Mouse (Mus musculus): ENCODE data around the gene Pom121l2. TPM values are rescaled to one million over a fixed set of nuclear protein-coding genes. Genes with fewer than 3 reads are reported as not detected.

Pom121l2 gene
- total RNA-seq, 4 experiments from 2014 or later: not detected

DNA sequence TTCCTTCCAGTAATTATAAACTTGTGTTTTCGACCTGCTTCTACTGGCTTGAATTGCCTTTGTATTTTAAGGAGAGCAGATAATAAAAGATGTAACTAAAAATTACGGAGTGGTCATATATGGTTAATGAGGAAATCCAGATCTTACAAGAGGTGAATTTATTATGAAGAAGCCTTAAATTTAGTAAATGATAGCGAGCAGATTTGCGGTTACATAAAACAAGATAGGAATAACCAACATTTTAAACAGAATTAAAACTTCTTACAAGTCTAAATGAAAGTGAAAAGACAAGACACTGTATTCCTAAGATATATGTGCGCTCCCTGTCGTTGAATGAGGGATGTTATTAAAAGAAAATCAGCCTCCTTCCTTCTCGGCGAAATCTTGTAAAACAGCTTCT lies 13.9 kb downstream of the Pom121l2 start:
- DNase-seq: no peak

DNA sequence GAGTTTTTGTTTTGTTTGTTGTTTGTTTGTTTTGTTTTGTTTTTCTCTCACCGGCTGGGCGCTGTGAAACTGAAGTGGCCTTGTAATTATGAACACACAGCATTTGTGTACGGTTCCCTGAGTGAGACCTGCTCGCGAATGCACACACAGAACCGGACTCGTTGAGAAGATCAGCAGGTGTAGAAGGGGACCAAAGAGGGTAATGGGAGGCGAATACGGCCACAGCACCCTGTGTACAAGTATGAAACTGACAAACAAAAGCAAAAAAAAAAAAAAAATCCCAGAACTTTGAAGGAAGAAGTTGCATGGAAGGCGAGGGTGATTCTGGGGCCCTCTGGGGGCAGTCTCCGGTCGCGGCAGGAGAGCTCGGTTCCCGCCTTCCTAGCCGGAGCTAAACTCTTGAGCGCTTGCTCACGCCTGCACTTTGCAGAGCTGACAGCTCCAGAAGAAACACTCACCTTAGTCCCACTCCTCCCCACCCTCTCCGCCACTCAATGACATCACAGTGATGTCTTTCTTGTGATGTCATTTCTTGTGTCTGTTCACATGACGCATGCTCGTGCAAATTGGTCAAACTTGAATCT lies 14.4 kb downstream of the Pom121l2 start:
- no peak for DNase-seq

DNA sequence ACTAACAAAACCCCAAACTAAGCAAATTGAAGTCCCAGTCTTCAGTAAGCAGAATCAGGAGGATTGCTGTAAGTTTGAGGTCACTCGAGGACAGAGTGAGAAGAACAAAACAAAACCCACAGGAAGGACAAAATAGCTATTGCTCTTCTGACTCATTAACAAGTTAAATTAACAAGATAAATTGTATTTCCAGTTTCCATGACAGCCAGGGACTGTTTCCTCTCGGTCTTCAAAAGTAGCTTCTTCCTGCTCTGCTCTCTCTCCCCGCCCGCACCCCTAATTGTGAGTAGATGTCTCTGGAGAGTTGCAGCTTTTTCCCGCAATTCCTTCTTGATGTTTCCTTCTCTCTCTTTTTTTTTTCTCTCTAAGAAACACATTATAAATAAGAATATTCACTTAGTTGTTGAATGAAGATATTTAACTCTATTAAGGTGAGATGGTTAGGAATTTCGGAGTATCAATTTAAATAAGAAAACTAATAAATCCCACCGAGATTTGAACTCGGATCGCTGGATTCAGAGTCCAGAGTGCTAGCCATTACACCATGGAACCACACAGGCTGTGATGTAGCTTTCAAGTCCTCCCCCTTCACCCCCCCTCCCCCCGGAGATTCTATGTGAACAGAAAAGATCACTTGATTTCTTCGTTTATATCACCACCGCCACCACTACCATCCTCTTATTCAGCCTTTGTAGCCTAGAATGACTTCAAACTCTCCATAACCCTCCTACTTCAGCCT lies 15.3 kb downstream of the Pom121l2 start:
- no peak for DNase-seq

DNA sequence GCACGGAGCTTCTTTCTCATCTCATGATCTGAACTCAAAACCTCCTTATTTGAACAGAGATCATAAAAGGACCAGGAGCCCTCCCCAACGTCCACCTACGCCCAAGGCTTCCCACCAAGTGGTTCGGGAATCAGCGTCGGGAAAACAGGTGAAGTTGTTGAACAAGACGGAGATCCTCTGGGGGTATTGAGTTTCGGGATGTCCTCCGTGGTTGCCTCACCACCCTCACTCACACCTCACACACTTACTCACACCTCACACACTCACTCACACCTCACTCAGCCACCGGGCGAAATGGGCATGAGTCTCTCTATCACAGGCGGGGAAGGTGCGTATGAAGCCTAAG lies 15.8 kb downstream of the Pom121l2 start:
- no peak for DNase-seq

DNA sequence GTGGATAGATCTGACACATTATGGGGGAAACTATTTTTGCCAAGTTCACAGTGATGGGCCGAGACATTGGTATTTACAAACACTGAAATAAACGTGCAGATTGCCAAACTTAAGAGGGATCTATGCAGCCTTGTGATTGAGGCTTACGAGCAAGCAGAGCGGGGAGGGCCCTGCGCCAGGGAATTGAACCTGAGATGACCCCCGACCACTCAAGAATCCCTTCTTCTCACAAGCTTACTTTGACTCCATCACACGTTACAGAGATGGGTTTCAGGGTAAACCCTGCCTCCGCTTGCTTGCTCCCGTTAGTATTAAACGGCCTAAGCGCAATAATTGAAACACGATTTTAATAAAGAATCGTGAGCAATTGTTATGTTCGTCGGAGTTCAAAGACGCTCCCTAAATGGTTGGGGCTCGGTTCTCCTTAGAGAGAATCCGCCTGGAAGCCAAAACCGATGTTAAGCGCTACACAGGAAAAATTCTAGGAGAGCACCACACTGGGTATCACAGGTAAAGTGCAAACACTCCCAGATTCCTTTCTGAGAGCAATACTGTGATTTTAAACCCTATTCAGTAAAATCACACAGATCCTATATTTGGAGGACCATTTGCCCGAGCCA lies 16.3 kb downstream of the Pom121l2 start:
- DNase-seq: no peak

DNA sequence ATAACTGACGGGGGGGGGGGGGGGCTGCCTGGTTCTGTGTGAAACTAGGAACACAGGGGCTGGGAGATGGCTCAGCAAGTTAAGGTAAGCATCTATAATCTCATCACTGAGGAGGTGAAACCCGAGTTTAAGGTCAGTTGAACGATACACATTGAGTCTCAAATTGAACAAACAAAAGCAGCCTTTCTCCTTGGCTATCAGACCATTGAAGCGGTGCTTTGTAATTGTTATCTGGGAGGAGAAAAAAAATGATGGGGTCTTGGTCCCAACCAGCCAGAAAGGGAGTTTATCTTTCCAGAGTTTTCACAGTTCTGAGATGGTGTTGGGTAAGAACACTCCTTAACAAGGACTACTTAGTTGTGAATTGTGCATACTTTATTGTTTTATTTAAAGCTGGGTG lies 16.8 kb downstream of the Pom121l2 start:
- no peak for DNase-seq

DNA sequence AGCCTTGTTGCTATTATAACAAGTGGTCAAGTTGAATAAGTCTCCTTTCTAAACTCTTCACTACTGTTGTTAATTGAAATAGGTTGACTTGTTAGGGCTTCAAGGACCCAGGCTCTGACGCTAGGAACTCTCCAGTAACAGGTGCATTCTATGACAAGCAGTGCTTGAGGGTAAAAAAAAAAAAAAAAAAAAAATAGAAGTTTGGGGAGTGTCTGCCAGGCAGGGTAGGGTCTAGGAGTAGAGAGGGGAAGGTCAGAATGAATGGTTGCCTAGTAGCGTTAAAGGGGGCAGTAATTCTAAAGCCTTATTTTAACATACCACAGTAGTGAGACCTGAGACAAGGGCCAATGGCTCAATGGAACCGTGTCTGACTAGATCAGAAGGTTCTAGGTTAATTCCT lies 17.4 kb downstream of the Pom121l2 start:
- no peak for DNase-seq

DNA sequence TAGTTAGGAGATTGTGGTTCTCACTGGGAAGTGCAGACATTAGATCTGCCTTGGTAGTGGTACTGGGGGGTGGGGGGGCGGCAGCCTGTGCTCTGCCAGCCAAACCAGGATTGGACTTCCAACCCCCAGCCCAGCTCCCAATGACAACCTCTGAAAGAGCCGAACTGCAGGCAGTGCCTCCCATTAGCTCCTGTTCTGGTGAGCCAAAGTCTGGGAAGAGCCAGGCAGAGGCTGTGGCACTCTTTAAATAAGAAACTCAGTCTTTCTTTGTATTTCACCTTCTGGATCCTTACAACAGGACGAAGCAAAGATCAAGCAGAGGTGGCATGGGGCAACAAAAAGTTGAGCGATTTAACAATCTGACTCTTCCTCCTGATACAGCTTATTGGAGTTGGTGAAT lies 18.2 kb downstream of the Pom121l2 start:
- DNase-seq: no peak

DNA sequence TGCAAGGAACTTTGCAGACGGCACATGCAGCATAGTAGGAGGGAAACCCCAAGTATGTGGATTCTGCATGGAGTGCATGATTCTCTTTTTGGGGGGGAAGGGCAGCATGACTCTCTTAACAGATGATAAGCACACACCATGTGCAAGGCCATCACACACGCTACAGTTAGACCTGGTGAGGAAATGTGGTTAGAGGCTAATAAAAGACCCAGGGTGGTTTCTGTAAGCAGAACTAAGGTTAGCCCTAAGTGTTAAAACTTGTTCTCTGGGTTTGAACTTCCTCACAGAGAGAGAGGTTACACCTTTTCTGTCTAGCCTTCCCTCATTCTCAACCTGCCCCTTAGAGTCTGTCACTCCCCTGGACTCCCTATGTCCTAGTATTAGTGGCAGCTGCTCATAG lies 20.4 kb downstream of the Pom121l2 start:
- no peak for DNase-seq

DNA sequence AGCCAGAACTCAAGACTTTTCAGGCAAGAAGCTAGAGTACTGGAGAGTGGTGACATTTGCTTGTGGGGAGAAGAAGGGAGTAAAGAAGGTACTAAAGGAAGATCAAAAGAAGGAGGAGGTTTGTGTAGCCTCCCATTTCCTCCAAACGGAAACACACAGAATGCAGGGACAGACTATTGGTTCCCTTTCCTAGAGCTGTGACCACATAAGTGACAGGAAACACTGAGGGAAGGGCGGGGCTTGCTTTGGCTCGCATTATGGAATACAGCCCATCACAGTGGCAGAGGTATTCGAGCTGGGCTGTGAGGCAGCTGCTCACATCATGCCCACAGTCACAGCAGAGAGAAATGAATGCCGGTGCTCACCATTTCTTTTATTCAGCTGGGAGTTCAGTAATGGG lies 20.8 kb downstream of the Pom121l2 start:
- no peak for DNase-seq

DNA sequence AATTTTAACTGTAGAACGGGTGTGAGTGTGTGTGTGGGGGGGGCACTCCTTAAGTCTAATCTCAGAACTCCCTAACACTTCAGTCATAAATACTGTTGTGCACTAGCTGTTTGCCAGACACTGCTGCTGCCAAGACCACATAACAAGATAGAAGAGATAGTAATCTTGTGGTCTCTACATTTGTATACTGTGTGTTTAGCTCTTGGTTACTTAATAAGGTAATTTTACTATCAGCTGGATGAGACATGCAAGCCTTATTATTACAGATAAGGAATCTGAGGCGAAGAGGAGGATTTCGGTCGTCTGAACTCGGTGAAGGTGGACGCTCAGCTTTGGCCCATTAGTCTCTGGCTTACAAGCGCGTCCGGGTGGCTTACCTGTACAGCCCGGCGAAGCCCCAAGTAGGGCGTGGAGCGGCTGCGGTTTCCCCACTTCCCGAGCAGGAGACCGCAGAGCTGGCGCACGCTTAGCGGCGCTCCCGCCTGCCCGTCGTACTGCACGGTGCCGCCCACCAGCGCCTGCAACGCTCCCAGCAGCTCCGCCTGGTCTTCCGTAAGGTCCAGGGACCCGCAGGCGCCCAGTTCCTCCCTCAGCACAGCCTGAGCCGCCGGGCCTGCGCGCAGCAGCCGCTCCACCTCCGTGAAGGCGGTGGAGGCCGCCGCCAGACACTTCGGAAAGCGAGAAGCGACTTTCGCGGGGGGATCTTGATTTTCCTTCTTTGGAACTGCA lies 24.8 kb downstream of the Pom121l2 start:
- DNase-seq: no peak

DNA sequence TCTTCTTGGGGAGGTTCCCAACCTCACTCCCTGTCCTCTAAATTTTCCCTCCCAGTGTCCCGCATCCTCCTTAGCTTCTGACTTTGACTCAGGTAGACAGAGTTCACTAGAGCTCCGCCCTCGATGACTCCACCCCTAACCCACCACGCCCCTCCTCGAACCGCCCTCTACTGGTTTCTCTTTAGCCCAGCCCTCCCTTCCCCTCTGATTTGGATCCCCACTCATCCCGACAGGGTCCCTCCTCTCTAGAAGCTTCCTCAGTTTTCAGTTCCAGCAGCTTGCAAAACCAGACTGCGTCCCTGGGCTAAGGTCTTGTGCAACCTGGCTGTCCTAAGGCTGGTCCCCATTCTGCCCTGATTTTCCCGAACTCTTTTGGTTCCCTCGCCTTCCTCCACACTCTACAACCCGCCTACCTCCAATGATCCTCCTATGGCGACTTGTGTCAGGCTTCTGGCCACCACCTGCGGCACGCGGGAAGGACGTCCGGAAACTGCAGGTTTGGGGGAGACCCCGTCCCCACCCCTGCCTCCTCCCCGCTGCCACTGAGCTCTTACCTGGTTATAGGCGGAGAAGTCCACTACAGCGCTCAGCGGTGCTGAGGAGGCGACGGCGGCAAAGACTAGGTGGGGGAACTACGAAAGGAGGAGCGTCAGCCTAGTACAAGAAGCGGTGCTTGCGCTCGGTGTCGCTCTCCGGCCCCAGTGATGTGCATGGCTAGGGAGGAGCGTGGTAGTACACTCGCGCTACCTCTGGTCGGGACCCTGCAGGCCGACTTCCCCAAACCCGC lies 25.5 kb downstream of the Pom121l2 start:
- no peak for DNase-seq

DNA sequence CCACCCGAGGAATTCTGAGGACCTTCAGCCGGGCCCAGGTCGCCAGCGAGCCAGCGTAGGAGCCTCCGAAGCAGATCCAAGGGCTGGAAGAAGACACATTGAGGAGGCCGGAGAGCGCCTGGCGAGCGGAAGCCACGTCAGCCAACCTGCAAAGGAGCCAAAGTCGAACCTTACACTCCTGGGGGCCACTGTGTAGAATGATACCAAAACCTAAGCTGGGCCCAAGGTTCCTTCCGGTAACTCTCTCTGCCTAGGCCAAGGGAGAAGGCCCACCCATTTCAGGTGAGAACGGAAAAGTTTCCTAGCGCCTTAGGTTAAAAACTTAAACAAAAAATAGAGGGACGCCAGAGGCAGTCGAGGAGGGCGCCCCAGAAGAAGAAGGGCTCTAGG lies 26.1 kb downstream of the Pom121l2 start:
- no peak for DNase-seq

DNA sequence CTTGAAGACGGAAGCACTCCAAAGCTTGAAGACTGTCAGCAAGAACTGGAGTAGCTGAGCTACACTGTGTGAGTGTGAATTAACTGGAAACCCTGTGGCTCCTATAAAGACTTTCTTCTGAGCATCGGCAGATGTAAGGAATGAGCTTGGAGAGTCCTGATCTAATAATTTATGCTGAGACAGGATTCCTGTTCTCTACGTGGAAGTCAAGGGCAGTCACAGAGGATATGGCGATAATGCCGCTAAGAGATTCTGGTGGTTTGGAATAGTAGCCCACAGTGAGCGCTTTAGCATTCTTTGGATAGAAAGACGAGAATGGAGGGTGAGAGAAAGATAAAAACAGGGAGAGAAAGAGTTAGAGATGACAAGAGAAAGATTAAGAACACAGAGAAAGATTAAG lies 26.9 kb downstream of the Pom121l2 start:
- DNase-seq: no peak

DNA sequence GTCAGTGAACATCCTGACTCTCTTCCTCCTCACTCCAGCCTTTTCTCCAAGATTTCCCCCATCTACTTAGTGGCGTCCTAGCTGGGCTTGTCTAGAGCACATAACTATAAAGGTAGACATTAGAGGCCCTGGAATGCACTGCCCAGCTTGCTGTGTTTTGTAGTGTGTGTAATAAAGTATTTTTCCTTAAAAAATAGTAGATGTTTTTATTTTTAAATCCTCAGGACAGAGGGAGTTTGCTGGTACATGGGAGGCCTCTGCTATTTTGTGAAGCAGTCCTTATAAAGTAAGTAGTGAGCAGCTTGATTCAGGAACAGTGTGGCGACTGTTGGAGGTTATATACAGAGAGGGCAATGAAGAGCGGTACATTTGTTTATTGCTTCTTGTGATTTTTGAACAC lies 27.7 kb downstream of the Pom121l2 start:
- DNase-seq: no peak

DNA sequence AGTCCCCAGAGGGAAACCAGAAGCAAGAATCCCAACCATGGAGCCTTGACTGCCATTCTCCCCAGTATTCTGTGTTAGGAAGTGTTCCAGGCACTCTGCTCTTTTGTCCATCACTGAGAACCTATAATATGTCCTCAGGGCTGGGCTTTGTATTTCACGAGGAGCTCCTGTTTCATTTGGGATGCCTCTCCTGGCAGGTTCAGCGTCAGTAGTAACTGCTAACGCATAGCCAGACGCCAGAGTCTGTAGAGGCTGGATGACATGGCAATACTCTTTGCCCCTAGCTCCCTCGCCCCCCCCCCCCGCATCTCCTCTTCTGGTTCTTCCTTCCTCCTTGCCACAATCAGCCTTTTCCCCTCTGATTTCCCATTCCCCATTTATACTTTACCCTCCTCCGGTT lies 28.6 kb downstream of the Pom121l2 start, which contains the start of gene Prss16:
Gene Prss16 (minus strand): TSS at position 101 of the 400 bp plus-strand sequence.
- DNase-seq: no peak

DNA sequence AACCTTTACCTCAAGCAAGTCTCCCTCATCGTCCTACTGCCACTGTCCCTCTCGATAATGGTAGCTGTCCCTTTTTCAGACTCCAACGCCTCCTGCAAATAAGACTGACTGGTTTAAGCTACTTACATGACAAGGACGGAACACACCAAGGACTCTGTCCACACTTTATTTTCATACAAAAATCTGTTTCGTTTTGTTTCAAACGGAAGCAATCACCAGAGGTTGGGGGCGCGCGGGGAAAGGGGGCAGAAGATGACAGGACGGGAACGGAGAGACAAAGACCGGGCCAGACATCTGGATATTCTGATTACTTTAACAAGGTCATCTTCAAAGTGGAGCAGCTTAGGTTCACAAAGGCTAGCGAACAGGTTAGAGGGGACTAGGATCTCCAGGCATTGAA lies 32.7 kb downstream of the Pom121l2 start:
- DNase-seq: no peak

DNA sequence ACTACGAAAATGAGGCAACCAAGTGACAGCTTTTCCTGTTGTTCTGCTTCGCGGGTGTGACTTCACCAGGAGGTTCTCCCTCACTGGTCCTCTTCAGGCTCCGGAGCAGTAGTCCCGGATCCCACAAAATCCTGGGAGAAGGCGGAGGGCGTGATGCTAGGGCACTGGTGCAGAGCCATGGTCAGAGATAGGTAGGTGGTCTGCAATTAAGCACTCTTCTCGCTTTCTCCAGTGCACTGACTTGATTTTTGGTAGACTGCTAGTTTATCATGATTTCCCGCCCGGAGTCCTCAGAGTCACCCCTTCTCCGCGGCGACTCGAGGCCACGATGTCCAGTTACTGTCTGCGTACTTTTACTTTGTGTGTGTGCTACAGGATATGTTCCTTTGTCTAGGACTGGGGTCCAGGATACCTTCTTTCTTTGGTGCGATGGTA lies 33.4 kb downstream of the Pom121l2 start:
- no peak for DNase-seq

DNA sequence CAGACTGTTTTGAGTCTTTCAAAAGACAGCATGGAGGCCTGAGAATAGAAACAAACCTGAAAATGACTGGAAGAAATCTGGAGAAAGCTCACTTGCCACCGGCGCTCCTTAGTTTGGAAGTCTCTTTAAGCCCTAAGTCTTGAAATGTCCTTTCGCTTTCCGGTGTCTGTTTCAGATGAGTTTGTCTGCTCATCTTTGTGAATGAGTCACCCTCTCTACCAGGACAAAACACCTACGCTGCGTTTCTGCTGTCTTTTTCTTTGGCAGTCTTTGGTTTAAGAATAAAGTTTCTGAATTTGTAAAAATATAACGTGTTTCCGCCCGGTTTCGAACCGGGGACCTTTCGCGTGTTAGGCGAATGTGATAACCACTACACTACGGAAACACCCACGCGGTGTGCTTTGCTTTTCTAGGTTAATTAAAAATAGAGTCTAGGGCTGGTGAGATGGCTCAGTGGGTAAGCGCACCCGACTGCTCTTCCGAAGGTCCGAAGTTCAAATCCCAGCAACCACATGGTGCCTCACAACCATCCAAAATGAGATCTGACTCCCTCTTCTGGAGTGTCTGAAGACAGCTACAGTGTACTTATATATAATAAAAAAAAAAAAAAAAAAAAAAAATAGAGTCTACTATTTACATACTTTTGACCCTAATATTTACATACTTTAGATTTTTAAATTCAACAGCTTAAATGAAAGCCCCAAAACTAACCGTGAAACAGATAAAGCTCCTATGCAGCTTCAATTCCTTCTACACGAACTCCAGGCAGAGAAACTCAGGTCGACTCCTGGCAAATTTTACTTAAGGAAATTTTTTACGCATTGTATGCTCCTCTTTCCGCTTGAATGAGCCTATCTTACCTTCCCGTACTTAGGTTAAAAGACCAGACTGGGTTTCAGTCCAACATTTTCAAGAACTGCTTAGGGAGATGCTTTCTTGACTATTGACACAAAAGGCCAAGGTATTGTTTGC lies 34.8 kb downstream of the Pom121l2 start:
- DNase-seq: peak; percentile 69

DNA sequence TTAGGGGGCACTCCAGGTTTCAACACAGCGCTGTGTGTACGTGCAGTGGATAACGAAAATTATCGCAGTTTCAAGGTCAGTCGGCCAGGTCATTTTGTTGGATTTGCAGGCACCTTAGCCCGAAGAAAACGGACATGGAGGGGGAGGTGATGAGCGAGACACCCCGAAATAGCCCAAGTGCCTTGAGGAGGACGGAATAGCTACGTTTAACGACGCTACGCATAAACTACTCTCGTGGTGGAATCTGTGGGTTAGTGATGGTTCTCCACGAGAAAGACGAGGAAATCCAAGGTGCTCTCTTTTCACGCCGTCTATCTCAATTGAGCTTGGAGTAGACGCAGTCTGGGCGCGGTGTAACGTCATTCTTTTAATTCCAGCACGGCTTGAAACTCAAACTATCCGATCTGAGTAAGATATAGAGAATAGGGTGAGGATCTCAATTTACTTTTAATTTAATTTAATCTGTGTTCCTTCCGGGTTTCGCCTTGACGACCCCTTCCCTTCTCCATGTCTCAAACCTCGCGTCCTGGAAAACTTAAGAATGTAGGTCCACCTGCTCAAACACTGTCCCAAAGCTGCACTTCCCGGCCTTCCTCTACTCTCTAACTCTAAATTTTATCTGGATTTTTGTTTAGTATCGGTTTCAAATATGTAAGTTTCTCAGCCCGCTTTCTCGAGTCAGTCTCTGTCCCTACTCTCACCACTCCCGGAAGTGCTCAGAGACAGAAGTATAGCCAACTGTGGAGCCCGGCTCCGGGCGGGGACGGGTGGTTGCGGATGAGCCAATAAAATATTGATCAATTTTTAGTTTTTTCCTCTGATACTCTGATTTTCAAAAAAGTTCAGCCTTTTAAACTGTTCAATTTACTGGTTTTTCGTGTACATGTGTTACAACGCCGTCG lies 39.2 kb downstream of the Pom121l2 start:
- DNase-seq: no peak

Measured in adrenal gland, adult 8-10 months (tissue).